Mouse (Mus musculus): Measurements from ENCODE around the gene Atxn10. TPM values are rescaled to one million over a fixed set of nuclear protein-coding genes. Genes with fewer than 3 reads are reported as not detected.

Gene Atxn10
- polyA plus RNA-seq, 1 experiment from 2014 or later: 85.3 TPM

- 72% methylated on average over 8 of the region's 8 CpGs for WGBS (ENCODE audit: insufficient replicate concordance)
Measured at GRCm38 (mm10) chr15:85456891-85457290, 120.8 kb downstream of the Atxn10 start.

GRCm38 (mm10) chr15:85457838-85458237 is 121.8 kb downstream of the Atxn10 start:
- Histone ChIP-seq H3K36me3 (replicated peaks) (peaks cover 15% of the 10 kb centered on the region; the same call in 1 of the 2 replicates), H3K4me3 (replicated peaks) (no peak overlapping the region), H3K4me2 (no peak overlapping the region), H3K4me1 (replicated peaks) (no peaks in the 10 kb centered on the region), H3K9me3 (replicated peaks) (no peaks in the 10 kb centered on the region), H3K9ac (no peak overlapping the region), H3K27ac (replicated peaks) (no peak overlapping the region), H3K27me3 (no peaks in the 10 kb centered on the region)
- no peak for ATAC-seq (ENCODE audit: insufficient read depth)
- 75% methylated on average over 8 of the region's 8 CpGs for WGBS (ENCODE audit: insufficient replicate concordance)

More at GRCm38 (mm10) chr15:85456891-85457290, 120.8 kb downstream of the Atxn10 start:
- no peaks in the 10 kb centered on the region for H3K27me3 ChIP-seq
- no peak overlapping the region for H3K27ac ChIP-seq (replicated peaks)
- no peaks in the 10 kb centered on the region for H3K4me1 ChIP-seq (replicated peaks)
- no peak for ATAC-seq (ENCODE audit: insufficient read depth)
- H3K9ac ChIP-seq: no peak overlapping the region
- H3K4me3 ChIP-seq (replicated peaks): no peak overlapping the region
- no peak overlapping the region for H3K4me2 ChIP-seq
- H3K9me3 ChIP-seq (replicated peaks): no peaks in the 10 kb centered on the region
- 0 out of 2 replicates have a peak, but pooled peaks cover 9% of the 10 kb centered on the region for H3K36me3 ChIP-seq (replicated peaks)

GRCm38 (mm10) chr15:85458631-85459082 is 122.6 kb downstream of the Atxn10 start:
- 72% methylated on average over 4 of the region's 4 CpGs for WGBS (ENCODE audit: insufficient replicate concordance)
- Histone ChIP-seq H3K27ac (replicated peaks) (no peak overlapping the region), H3K27me3 (no peaks in the 10 kb centered on the region), H3K9me3 (replicated peaks) (no peaks in the 10 kb centered on the region), H3K9ac (no peak overlapping the region), H3K4me1 (replicated peaks) (no peaks in the 10 kb centered on the region), H3K36me3 (replicated peaks) (peaks cover 21% of the 10 kb centered on the region; the same call in 1 of the 2 replicates), H3K4me3 (replicated peaks) (no peak overlapping the region), H3K4me2 (no peak overlapping the region)
- ATAC-seq (ENCODE audit: insufficient read depth): no peak

GRCm38 (mm10) chr15:85461541-85461940 is 125.5 kb downstream of the Atxn10 start:
- Histone ChIP-seq H3K9me3 (replicated peaks) (no peaks in the 10 kb centered on the region), H3K27ac (replicated peaks) (no peak overlapping the region), H3K9ac (no peak overlapping the region), H3K4me1 (replicated peaks) (no peaks in the 10 kb centered on the region), H3K4me3 (replicated peaks) (no peak overlapping the region), H3K27me3 (no peaks in the 10 kb centered on the region), H3K4me2 (no peak overlapping the region), H3K36me3 (replicated peaks) (peaks cover 31% of the 10 kb centered on the region)
- 69% methylated on average over 4 of the region's 4 CpGs for WGBS (ENCODE audit: insufficient replicate concordance)
- no peak for ATAC-seq (ENCODE audit: insufficient read depth)

GRCm38 (mm10) chr15:85462138-85462537 is 126.1 kb downstream of the Atxn10 start:
- Histone ChIP-seq H3K27me3 (no peaks in the 10 kb centered on the region), H3K9ac (no peak overlapping the region), H3K9me3 (replicated peaks) (no peaks in the 10 kb centered on the region), H3K36me3 (replicated peaks) (peaks cover 31% of the 10 kb centered on the region), H3K4me3 (replicated peaks) (no peak overlapping the region), H3K4me1 (replicated peaks) (no peaks in the 10 kb centered on the region), H3K27ac (replicated peaks) (no peak overlapping the region), H3K4me2 (no peak overlapping the region)
- no peak for ATAC-seq (ENCODE audit: insufficient read depth)
- WGBS (ENCODE audit: insufficient replicate concordance): 64% methylated on average over 4 of the region's 4 CpGs

- Histone ChIP-seq H3K27me3 (no peaks in the 10 kb centered on the region), H3K4me3 (replicated peaks) (no peak overlapping the region), H3K4me2 (no peak overlapping the region), H3K4me1 (replicated peaks) (no peaks in the 10 kb centered on the region), H3K27ac (replicated peaks) (no peak overlapping the region), H3K9me3 (replicated peaks) (no peaks in the 10 kb centered on the region), H3K36me3 (replicated peaks) (peaks cover 28% of the 10 kb centered on the region), H3K9ac (no peak overlapping the region)
- ATAC-seq (ENCODE audit: insufficient read depth): no peak
- WGBS (ENCODE audit: insufficient replicate concordance): 77% methylated on average over 13 of the region's 13 CpGs
Measured at GRCm38 (mm10) chr15:85463027-85463790, 127.2 kb downstream of the Atxn10 start.

GRCm38 (mm10) chr15:85464190-85464589 is 128.1 kb downstream of the Atxn10 start:
- no peak overlapping the region for H3K27ac ChIP-seq (replicated peaks)
- H3K9me3 ChIP-seq (replicated peaks): no peaks in the 10 kb centered on the region
- WGBS (ENCODE audit: insufficient replicate concordance): 61% methylated on average over 5 of the region's 5 CpGs
- peaks cover 28% of the 10 kb centered on the region for H3K36me3 ChIP-seq (replicated peaks)
- no peak overlapping the region for H3K4me3 ChIP-seq (replicated peaks)
- no peak overlapping the region for H3K4me2 ChIP-seq
- no peak for ATAC-seq (ENCODE audit: insufficient read depth)
- H3K27me3 ChIP-seq: no peaks in the 10 kb centered on the region
- H3K4me1 ChIP-seq (replicated peaks): no peaks in the 10 kb centered on the region
- no peak overlapping the region for H3K9ac ChIP-seq

- Histone ChIP-seq H3K27me3 (no peaks in the 10 kb centered on the region), H3K36me3 (replicated peaks) (peaks cover 28% of the 10 kb centered on the region), H3K9ac (no peak overlapping the region), H3K4me2 (no peak overlapping the region), H3K4me1 (replicated peaks) (no peaks in the 10 kb centered on the region), H3K9me3 (replicated peaks) (no peaks in the 10 kb centered on the region), H3K27ac (replicated peaks) (no peak overlapping the region), H3K4me3 (replicated peaks) (no peak overlapping the region)
- 57% methylated on average over 10 of the region's 10 CpGs for WGBS (ENCODE audit: insufficient replicate concordance)
- no peak for ATAC-seq (ENCODE audit: insufficient read depth)
Measured at GRCm38 (mm10) chr15:85464823-85465565, 128.9 kb downstream of the Atxn10 start.

- H3K4me2 ChIP-seq: no peak overlapping the region
- no peaks in the 10 kb centered on the region for H3K27me3 ChIP-seq
- no peaks in the 10 kb centered on the region for H3K9me3 ChIP-seq (replicated peaks)
- ATAC-seq (ENCODE audit: insufficient read depth): no peak
- no peak overlapping the region for H3K9ac ChIP-seq
- WGBS (ENCODE audit: insufficient replicate concordance): 75% methylated on average over 5 of the region's 5 CpGs
- H3K36me3 ChIP-seq (replicated peaks): peaks cover 26% of the 10 kb centered on the region
- no peak overlapping the region for H3K27ac ChIP-seq (replicated peaks)
- H3K4me3 ChIP-seq (replicated peaks): no peak overlapping the region
- no peaks in the 10 kb centered on the region for H3K4me1 ChIP-seq (replicated peaks)
Measured at GRCm38 (mm10) chr15:85466456-85467067, 130.5 kb downstream of the Atxn10 start.

GRCm38 (mm10) chr15:85469401-85469800 is 133.4 kb downstream of the Atxn10 start:
- Histone ChIP-seq H3K4me2 (no peak overlapping the region), H3K27me3 (no peaks in the 10 kb centered on the region), H3K4me1 (replicated peaks) (no peaks in the 10 kb centered on the region), H3K27ac (replicated peaks) (0 out of 2 replicates have a peak overlapping the region, but pooled peaks have one; percentile 35), H3K9ac (no peak overlapping the region), H3K4me3 (replicated peaks) (no peak overlapping the region), H3K36me3 (replicated peaks) (peaks cover 10% of the 10 kb centered on the region; the same call in 1 of the 2 replicates), H3K9me3 (replicated peaks) (no peaks in the 10 kb centered on the region)
- WGBS (ENCODE audit: insufficient replicate concordance): 61% methylated on average over 6 of the region's 6 CpGs
- ATAC-seq (ENCODE audit: insufficient read depth): peak; percentile 67

GRCm38 (mm10) chr15:85474697-85475096 is 138.7 kb downstream of the Atxn10 start:
- 40% methylated on average over 3 of the region's 3 CpGs for WGBS (ENCODE audit: insufficient replicate concordance)

More at GRCm38 (mm10) chr15:85474697-85475096, 138.7 kb downstream of the Atxn10 start:
- H3K9me3 ChIP-seq (replicated peaks): no peaks in the 10 kb centered on the region
- no peak overlapping the region for H3K9ac ChIP-seq
- H3K4me1 ChIP-seq (replicated peaks): no peaks in the 10 kb centered on the region
- no peaks in the 10 kb centered on the region for H3K27me3 ChIP-seq
- ATAC-seq (ENCODE audit: insufficient read depth): no peak
- H3K4me3 ChIP-seq (replicated peaks): no peak overlapping the region
- no peak overlapping the region for H3K27ac ChIP-seq (replicated peaks)
- no peaks in the 10 kb centered on the region for H3K36me3 ChIP-seq (replicated peaks)
- H3K4me2 ChIP-seq: no peak overlapping the region

Measured in liver, embryonic 15.5 days (tissue).